Mouse (Mus musculus): ENCODE measurements around the gene Scamp2.

DNA sequence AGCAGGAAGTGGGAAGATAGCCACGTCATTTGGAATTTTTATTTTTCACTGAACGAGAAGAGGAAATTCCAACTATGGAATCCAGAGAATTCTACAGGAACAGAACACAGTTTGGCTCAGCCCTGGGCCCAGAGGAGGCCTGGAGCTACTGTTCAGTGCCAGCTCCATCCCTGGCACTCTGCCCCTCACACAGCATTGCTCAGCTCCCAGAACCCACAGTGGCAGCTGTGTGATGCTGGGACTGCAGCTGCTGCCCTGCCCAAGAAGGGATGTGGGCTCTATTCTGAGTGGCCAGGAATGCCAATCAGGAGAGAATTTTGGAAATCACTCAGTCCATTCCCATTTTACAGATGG is 40.6 kb downstream of the Scamp2 start:
- no peak for TF ChIP-seq CTCF (IDR thresholded peaks at IDR 0.05)
- no peak for TF ChIP-seq POLR2A (IDR thresholded peaks at IDR 0.05; ENCODE audit: insufficient read depth, low read depth, low read length)

Data from heart, adult 2 months (tissue).